ENCODE assay signal across 10 mouse cellular contexts in the genomic region with DNA sequence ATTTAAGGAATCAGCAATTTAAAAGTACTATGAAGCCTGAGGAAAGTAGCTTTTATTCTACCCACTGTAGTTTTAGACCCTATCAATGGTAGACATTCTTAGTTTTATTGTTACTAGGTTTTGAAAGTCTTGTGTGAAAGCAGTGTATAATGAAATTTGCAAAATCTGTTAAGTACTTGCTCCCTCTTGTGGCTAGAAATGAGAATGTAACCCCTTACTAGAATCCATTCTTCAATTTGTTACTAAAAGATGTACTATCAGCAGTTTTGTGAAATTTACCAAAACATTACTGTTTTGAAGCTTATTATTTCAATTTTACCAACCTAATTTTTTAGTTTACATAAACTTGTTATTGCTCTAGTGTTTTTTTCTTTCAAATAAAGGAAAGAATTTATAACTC. TPM values are rescaled to one million over a fixed set of nuclear protein-coding genes. Genes with fewer than 3 reads are reported as not detected.
A peak's percentile ranks its signal among the peaks of the same experiment; 100 is the strongest.
DNase-seq lines count a peak whose midpoint lies in the region; ATAC-seq and TF ChIP-seq lines count a peak whose summit lies in the region.
"Had no signal": no experiment of that assay in that cellular context is flagged by ENCODE, and none has a peak within 500 bp of the region (broad histone marks: within the 10 kb centered on the region; RNA-seq: fewer than 3 reads in every experiment).

No protein-coding gene starts in this region.

- H3K4me2 ChIP-seq in lung, embryonic 14.5 days, result no peak overlapping the region
- H3K4me2 ChIP-seq: liver, embryonic 15.5 days; stomach, embryonic 15.5 days had no signal

- H3K27ac ChIP-seq in lung, embryonic 14.5 days (ENCODE audit: low read depth), result no peak overlapping the region
- H3K27ac ChIP-seq: liver, embryonic 15.5 days; stomach, embryonic 15.5 days had no signal

- no peaks in the 10 kb centered on the region for H3K36me3 ChIP-seq in lung, embryonic 14.5 days (ENCODE audit: insufficient read depth)
- H3K36me3 ChIP-seq: liver, embryonic 15.5 days; stomach, embryonic 15.5 days had no signal

- TF ChIP-seq CTCF in lung, embryonic 14.5 days (IDR thresholded peaks at IDR 0.05; ENCODE audit: low read depth), result peak; percentile 64

- H3K4me1 ChIP-seq in lung, embryonic 14.5 days (ENCODE audit: insufficient read depth), result no peaks in the 10 kb centered on the region
- H3K4me1 ChIP-seq: stomach, embryonic 15.5 days had no signal

- no peaks in the 10 kb centered on the region for H3K9me3 ChIP-seq in lung, embryonic 14.5 days (ENCODE audit: low read depth, low read length)
- H3K9me3 ChIP-seq: liver, embryonic 15.5 days; stomach, embryonic 15.5 days had no signal

- H3K4me3 ChIP-seq in lung, embryonic 14.5 days (ENCODE audit: low read depth, low read length), result no peak overlapping the region
- H3K4me3 ChIP-seq: liver, embryonic 15.5 days; stomach, embryonic 15.5 days had no signal

- H3K9ac ChIP-seq in lung, embryonic 14.5 days, result no peak overlapping the region
- H3K9ac ChIP-seq: liver, embryonic 15.5 days; stomach, embryonic 15.5 days had no signal

- no peaks in the 10 kb centered on the region for H3K27me3 ChIP-seq in lung, embryonic 14.5 days (ENCODE audit: insufficient read depth, low read length)
- H3K27me3 ChIP-seq: liver, embryonic 15.5 days; stomach, embryonic 15.5 days had no signal

- no peak for ATAC-seq in lung, embryonic 14.5 days (ENCODE audit: insufficient read depth)

- DNase-seq in gastrocnemius, adult 18-20 months (ENCODE audit: low spot score), result peak; percentile 29
- DNase-seq in gastrocnemius, postnatal 10 days, result no peak
- peak; percentile 90 for DNase-seq in lung, embryonic 14.5 days
- no peak for DNase-seq in lung, postnatal 14 days
- peak; percentile 62 for DNase-seq in c-Kit-positive CD71-positive TER-119-positive erythroid progenitor cells, embryonic 14.5 days (ENCODE audit: low spot score)
- peak; percentile 62 for DNase-seq in retina, postnatal 1 day
- DNase-seq in frontal cortex, postnatal 25 days (ENCODE audit: low spot score in 2 of 2), result no peak
- DNase-seq in adrenal gland, postnatal 36 days, result no peak

RNA-seq across cellular contexts. Expression of a gene that starts 27.2 kb away (rescaled TPM):
- total RNA-seq in gastrocnemius, adult 18-20 months (2021), result 10 to 100 TPM; 39.8 to 41.3 TPM
- total RNA-seq in gastrocnemius, postnatal 10 days (2021), result 10 to 100 TPM; 26.8 to 27.6 TPM
- polyA plus RNA-seq in lung, embryonic 14.5 days (2014; fragmentation: Nextera tagmentation; extraction: Ambion mirVana), result 30.3 and 32.1 TPM in 2 replicates
- 10 to 100 TPM; 29.9 to 30.3 TPM for total RNA-seq in adrenal gland, postnatal 36 days (2021)

RNA-seq across cellular contexts. Expression of a gene that starts 36.6 kb away (rescaled TPM):
- 10 to 100 TPM; 13.9 to 17.8 TPM for total RNA-seq in gastrocnemius, adult 18-20 months (2021)
- total RNA-seq in gastrocnemius, postnatal 10 days (2021), result 10 to 100 TPM; 20.6 TPM
- 11.0 and 11.8 TPM in 2 replicates for polyA plus RNA-seq in lung, embryonic 14.5 days (2014; fragmentation: Nextera tagmentation; extraction: Ambion mirVana)
- 10 to 100 TPM; 45.9 to 53.2 TPM for total RNA-seq in adrenal gland, postnatal 36 days (2021)

Comparison
In these comparisons a context has a peak if more than half of its experiments do, and no peak if none do; other contexts are left out.
1. DNase-seq: peak in gastrocnemius, adult 18-20 months (single experiment), lung, embryonic 14.5 days (single experiment), c-Kit-positive CD71-positive TER-119-positive erythroid progenitor cells, embryonic 14.5 days (single experiment) and retina, postnatal 1 day (single experiment); none in gastrocnemius, postnatal 10 days (single experiment), lung, postnatal 14 days (single experiment), frontal cortex, postnatal 25 days (0 of 2) and adrenal gland, postnatal 36 days (0 of 2).